Mouse (Mus musculus): Measurements from ENCODE around the gene Slc44a4. TPM values are rescaled to one million over a fixed set of nuclear protein-coding genes. Genes with fewer than 3 reads are reported as not detected.
"Not testable (repeated sequence)": the region's sequence is repeated elsewhere in the genome, so short reads cannot be mapped to it uniquely, and the experiment has no call there.

Gene Slc44a4
- total RNA-seq, 2 experiments from 2014 or later: 1.00 to 1.2 TPM

- DNase-seq: no peak
Observed at GRCm38 (mm10) chr17:34960702-34961493, 46.6 kb downstream of the Slc44a4 start.

- DNase-seq: no peak
Observed at GRCm38 (mm10) chr17:34962125-34962524, 47.9 kb downstream of the Slc44a4 start.

GRCm38 (mm10) chr17:34962841-34963240 lies 48.6 kb downstream of the Slc44a4 start:
- no peak for DNase-seq

- DNase-seq: no peak
Observed at GRCm38 (mm10) chr17:34964640-34965049, 50.4 kb downstream of the Slc44a4 start.

GRCm38 (mm10) chr17:34965627-34966026 lies 51.4 kb downstream of the Slc44a4 start:
- no peak for DNase-seq

GRCm38 (mm10) chr17:34969822-34970221 lies 55.6 kb downstream of the Slc44a4 start, which contains the start of gene Gm20481:
Gene Gm20481 (plus strand): TSS chr17:34969912.
- not testable (repeated sequence) for DNase-seq

GRCm38 (mm10) chr17:34970850-34971249 lies 56.6 kb downstream of the Slc44a4 start:
- not testable (repeated sequence) for DNase-seq

- DNase-seq: not testable (repeated sequence)
Observed at GRCm38 (mm10) chr17:34971694-34972068, 57.4 kb downstream of the Slc44a4 start.

GRCm38 (mm10) chr17:34972069-34972749 lies 57.9 kb downstream of the Slc44a4 start, which contains the start of the genes Hspa1a and Hspa1l:
Gene Hspa1a (minus strand): TSS chr17:34972156.
Gene Hspa1l (plus strand): TSS chr17:34972703.
- DNase-seq: peak; percentile 81

GRCm38 (mm10) chr17:34975581-34976492 lies 61.6 kb downstream of the Slc44a4 start:
- DNase-seq: peak; percentile 47

- DNase-seq: no peak
Observed at GRCm38 (mm10) chr17:34977000-34977399, 62.7 kb downstream of the Slc44a4 start.

GRCm38 (mm10) chr17:34978239-34978638 lies 64.0 kb downstream of the Slc44a4 start:
- DNase-seq: no peak

GRCm38 (mm10) chr17:34979631-34980030 lies 65.4 kb downstream of the Slc44a4 start:
- no peak for DNase-seq

Other genes with a start within 250 kb of the Slc44a4 start
- gene Tnxb, start 243.9 kb upstream of the Slc44a4 start, total RNA-seq (2021): 10 to 100 TPM; 40.6 to 47.3 TPM
- 100 to 1,000 TPM in 1 of 2 experiments, 10 to 100 TPM in 1; 88.4 to 156 TPM for gene C4b, start 170.6 kb upstream of the Slc44a4 start, total RNA-seq (2021)
- gene Cyp21a1, start 109.9 kb upstream of the Slc44a4 start, total RNA-seq (2021): 1,000 to 10,000 TPM; 2,477 to 2,588 TPM
- 10 to 100 TPM; 31.8 to 33.0 TPM for gene Stk19, start 77.5 kb upstream of the Slc44a4 start, total RNA-seq (2021)
- 10 to 100 TPM; 45.1 to 52.2 TPM for gene Dxo, start 77.4 kb upstream of the Slc44a4 start, total RNA-seq (2021)
- 10 to 100 TPM; 49.2 to 60.8 TPM for gene Skiv2l, start 64.3 kb upstream of the Slc44a4 start, total RNA-seq (2021)
- gene Nelfe, start 64.1 kb upstream of the Slc44a4 start, total RNA-seq (2021): 10 to 100 TPM; 44.2 to 48.4 TPM
- gene Cfb, start 51.9 kb upstream of the Slc44a4 start, total RNA-seq (2021): 100 to 1,000 TPM; 158 to 363 TPM
- 10 to 100 TPM; 13.5 to 17.8 TPM for gene Zbtb12, start 35.0 kb upstream of the Slc44a4 start, total RNA-seq (2021)
- under 1 TPM in 1 of 2 experiments, not detected in 1; 0.21 TPM for gene Gm20547, start 32.4 kb upstream of the Slc44a4 start, total RNA-seq (2021)
- gene C2, start 16.2 kb upstream of the Slc44a4 start, total RNA-seq (2021): 10 to 100 TPM; 41.1 TPM
- gene Ehmt2, start 16.0 kb upstream of the Slc44a4 start, total RNA-seq (2021): 100 to 1,000 TPM; 113 to 137 TPM
- gene Neu1, start 16.8 kb downstream of the Slc44a4 start, total RNA-seq (2021): 10 to 100 TPM; 18.6 to 24.2 TPM
- 10 to 100 TPM; 16.4 to 32.9 TPM for gene Hspa1b, start 44.8 kb downstream of the Slc44a4 start, total RNA-seq (2021)
- not detected for gene Gm20481, start 55.4 kb downstream of the Slc44a4 start, total RNA-seq (2021)
- gene Hspa1a, start 57.7 kb downstream of the Slc44a4 start, total RNA-seq (2021): 10 to 100 TPM in 1 of 2 experiments, 1 to 10 TPM in 1; 7.3 to 13.6 TPM
- gene Hspa1l, start 58.2 kb downstream of the Slc44a4 start, total RNA-seq (2021): 1 to 10 TPM in 1 of 2 experiments, under 1 TPM in 1; 0.75 to 1.4 TPM
- gene Lsm2, start 67.4 kb downstream of the Slc44a4 start, total RNA-seq (2021): 10 to 100 TPM; 39.0 to 42.8 TPM
- 10 to 100 TPM; 56.5 to 63.0 TPM for gene Vars, start 86.5 kb downstream of the Slc44a4 start, total RNA-seq (2021)
- 1 to 10 TPM in 1 of 2 experiments, under 1 TPM in 1; 0.72 to 1.5 TPM for gene Vwa7, start 102.1 kb downstream of the Slc44a4 start, total RNA-seq (2021)
- 1 to 10 TPM; 1.1 to 1.6 TPM for gene Sapcd1, start 113.5 kb downstream of the Slc44a4 start, total RNA-seq (2021)
- gene Msh5, start 132.3 kb downstream of the Slc44a4 start, total RNA-seq (2021): 1 to 10 TPM; 2.3 to 5.0 TPM
- 100 to 1,000 TPM in 1 of 2 experiments, 10 to 100 TPM in 1; 95.6 to 105 TPM for gene Clic1, start 135.5 kb downstream of the Slc44a4 start, total RNA-seq (2021)
- 10 to 100 TPM; 35.2 to 51.7 TPM for gene Ddah2, start 144.6 kb downstream of the Slc44a4 start, total RNA-seq (2021)
- gene Ly6g6c, start 150.9 kb downstream of the Slc44a4 start, total RNA-seq (2021): not detected
- gene Mpig6b, start 151.7 kb downstream of the Slc44a4 start, total RNA-seq (2021): under 1 TPM; 0.24 to 0.30 TPM
- gene Ly6g6e, start 162.4 kb downstream of the Slc44a4 start, total RNA-seq (2021): under 1 TPM in 1 of 2 experiments, not detected in 1; 0.27 TPM
- 1 to 10 TPM; 1.1 to 2.2 TPM for gene Ly6g6d, start 163.6 kb downstream of the Slc44a4 start, total RNA-seq (2021)
- under 1 TPM in 1 of 2 experiments, not detected in 1; 0.48 TPM for gene Ly6g6f, start 171.1 kb downstream of the Slc44a4 start, total RNA-seq (2021)
- gene Abhd16a, start 174.8 kb downstream of the Slc44a4 start, total RNA-seq (2021): 10 to 100 TPM; 77.2 to 91.4 TPM
- not detected for gene Ly6g5c, start 193.8 kb downstream of the Slc44a4 start, total RNA-seq (2021)
- gene Ly6g5b, start 201.0 kb downstream of the Slc44a4 start, total RNA-seq (2021): under 1 TPM; 0.30 to 0.91 TPM
- gene Gpank1, start 207.0 kb downstream of the Slc44a4 start, total RNA-seq (2021): 10 to 100 TPM; 10.8 to 11.4 TPM
- 100 to 1,000 TPM; 198 to 200 TPM for gene Csnk2b, start 207.6 kb downstream of the Slc44a4 start, total RNA-seq (2021)
- 10 to 100 TPM; 26.0 to 28.5 TPM for gene D17H6S53E, start 211.9 kb downstream of the Slc44a4 start, total RNA-seq (2021)
- gene Apom, start 217.6 kb downstream of the Slc44a4 start, total RNA-seq (2021): 100 to 1,000 TPM in 1 of 2 experiments, 10 to 100 TPM in 1; 44.8 to 115 TPM
- gene Bag6, start 220.7 kb downstream of the Slc44a4 start, total RNA-seq (2021): 100 to 1,000 TPM; 300 to 349 TPM